Mouse (Mus musculus) adrenal gland, adult (tissue): ENCODE data around the gene Bcl2l12.

Experiments used
- DNase-seq, 2 experiments: peaks; one replicate each; pipeline ENCODE4 v3.0.0; 2022 to 2023; ENCODE audit warnings: low spot score in 1 of 2; ENCODE audit not compliant: inconsistent age in 2 of 2

Gene Bcl2l12

DNA sequence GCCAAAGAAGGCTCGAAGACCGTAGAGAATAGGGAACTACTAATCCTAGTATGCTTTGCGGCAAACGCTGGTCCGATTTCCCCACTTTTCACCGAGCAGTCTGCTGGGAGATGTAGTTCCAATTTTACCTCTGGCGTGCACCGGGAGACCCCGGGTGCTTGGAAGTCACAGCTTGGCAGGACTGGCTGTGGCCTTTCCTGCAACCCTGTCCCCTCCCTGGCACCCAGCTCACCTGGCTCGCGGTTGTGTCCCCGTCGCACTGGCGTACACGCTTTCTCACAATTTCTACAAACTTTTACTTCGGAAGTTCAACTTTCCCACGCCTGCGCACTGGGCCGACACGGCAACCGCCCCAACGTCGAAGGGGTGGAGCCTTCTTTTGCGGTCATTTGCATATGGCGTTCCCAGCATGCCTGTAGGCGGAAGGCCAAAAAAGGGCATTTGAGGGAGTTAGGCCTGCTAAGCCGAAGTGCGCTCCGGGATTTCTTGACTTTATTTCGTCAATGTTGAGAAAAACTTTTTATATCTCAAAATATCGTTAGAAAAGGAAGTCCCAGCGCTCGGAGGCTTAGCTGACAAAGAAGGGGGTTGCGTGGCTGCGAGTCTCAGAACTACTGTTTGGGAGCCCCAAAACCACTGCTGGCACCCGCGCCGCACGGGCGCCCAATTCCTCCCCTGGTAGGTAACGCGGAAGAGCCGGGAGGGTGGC lies 1.1 kb downstream of the Bcl2l12 start, which contains the start of gene Irf3:
Irf3 (plus strand) TSS at position 418 of the 709 bp plus-strand sequence.
- peak; percentile 97 to 99 for DNase-seq

DNA sequence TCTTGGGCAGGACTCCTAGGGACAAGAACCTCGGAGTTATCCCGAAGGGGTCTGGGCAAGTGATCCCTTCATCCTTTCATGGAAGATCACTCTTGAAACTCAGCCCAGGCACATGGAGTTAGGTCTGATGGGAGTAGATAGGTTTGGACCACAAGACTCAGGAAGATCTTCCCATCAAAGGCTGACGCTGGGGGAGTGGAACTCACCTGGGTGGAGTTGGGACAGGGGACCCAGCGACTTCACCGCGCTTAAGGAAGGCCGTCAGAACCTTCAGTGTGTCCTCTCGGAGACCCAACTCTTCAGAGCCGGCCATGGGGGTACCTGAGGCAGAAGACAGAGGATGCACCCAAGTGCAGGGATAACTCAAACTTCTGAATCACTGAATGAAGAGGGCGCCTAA lies 1.8 kb downstream of the Bcl2l12 start:
- DNase-seq = peak in 1 of 2 experiments; percentile 62

DNA sequence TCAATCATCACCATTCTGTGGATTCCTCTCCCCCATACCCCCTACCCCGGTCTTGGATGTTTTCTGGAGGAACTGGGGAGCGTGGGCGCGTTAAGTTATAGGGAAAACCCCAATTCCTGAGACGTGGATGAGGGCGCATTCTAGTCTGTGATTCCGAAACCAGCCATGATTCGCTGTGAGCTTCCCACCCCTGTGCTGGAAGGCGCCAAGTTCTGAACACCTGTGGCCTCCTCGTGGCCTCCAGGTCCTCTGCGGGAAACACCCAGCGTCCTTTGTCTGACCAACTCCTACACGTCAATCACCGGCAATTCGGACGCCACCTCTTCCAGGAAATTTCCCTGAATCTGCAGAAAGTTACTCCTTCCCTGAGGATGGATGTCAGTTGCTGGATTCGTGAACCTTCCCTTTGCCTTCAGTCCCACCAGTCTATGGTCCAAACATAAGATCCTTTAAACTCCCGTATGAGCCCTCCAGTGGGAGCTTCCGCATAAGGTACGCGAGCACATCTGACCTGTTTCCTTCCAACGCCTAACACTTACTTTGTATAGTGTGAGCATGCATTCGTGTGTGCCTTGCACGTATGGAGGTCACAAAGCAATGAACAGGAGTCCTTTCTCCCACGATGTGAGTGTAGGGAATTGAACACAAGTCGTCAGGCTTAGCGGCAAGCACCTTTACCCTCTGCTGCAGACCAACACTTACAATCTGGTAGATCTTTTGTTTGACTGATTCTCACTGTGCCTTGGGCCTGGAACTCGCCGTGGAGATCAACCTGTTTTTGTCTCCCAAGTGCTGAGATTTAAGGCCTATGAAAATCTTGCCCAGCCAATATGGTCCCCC lies 11.4 kb downstream of the Bcl2l12 start:
- DNase-seq = no peak

DNA sequence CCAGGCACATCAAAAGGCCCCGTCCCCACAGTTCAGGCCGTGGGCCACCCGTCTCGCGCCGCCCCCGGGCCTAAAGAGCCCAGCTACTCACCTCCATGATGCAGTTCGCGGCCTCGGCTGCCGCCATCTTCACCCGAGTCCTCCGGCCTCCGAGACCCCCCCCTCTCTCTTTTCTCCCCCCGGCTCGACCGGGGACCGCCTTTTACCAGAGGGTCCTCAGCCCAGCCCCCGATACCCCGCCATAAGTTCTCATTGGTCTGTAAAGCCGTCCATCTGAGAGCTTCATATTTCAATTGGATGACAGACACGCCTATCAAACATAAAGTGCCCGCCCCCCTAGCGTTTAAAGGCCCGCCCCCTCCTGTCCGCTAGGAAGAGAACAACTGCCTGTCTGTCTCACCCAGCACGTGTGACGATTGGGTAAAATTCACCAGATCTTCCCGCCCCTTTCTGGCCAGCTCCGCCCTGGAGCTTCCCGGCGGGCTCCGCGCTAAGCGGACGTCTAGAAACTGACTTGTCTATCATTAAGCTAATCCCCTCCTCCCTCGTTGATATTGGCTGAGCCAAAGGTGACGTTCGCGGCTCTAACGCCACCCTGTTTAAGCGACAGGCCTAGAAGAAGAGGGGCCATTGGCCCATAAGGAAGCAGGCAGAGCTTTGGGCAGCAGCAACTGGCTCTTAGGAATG lies 12.2 kb downstream of the Bcl2l12 start, which contains the start of gene Prmt1:
Prmt1 (minus strand) TSS at position 377 of the 687 bp plus-strand sequence.
- DNase-seq = peak; percentile 99 to 100

DNA sequence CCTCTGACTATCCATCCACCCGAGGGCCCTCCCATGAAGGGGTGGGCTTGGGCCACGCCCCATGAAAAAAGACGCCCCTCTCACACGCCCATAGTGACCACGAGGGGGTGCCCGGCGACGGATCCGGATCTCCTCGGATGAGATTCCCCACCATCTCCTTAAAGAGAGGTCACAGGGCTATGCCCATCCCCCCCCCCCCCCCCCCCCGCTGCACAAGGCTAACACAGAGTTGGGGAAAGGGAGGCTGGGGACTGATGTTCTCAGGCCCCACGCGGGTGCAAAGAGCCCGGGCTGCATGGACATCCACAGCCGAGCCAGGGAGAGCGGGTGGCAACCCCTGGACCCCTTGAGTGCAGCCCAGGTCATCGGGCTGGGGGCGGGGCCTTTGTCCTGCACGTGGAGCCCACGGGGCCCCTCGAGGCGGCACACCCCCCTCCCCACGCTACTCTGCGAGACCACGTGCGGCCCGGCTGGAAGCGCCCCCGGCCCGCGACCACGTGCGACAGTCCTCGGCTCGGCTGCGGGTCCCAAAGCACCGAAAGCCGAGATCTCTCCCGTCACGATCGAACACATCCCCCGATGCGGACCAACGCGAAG lies 12.8 kb downstream of the Bcl2l12 start:
- peak; percentile 85 to 90 for DNase-seq

DNA sequence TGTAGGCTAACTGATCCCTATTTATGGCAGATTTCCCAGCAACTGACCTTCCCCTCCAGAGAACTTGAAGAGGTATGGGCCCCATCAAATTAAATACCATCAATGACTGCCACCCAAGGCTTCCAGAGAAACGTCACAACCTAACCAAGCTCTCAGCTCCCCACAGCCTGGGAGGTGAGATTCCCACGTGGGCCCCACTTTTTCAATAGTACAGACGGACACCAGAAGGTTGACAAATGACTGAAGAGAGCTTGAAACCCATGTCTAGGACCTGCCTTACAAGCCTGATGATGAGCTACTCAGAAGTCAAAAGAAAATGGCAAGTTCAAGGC lies 13.7 kb downstream of the Bcl2l12 start:
- DNase-seq = peak in 1 of 2 experiments; percentile 67

DNA sequence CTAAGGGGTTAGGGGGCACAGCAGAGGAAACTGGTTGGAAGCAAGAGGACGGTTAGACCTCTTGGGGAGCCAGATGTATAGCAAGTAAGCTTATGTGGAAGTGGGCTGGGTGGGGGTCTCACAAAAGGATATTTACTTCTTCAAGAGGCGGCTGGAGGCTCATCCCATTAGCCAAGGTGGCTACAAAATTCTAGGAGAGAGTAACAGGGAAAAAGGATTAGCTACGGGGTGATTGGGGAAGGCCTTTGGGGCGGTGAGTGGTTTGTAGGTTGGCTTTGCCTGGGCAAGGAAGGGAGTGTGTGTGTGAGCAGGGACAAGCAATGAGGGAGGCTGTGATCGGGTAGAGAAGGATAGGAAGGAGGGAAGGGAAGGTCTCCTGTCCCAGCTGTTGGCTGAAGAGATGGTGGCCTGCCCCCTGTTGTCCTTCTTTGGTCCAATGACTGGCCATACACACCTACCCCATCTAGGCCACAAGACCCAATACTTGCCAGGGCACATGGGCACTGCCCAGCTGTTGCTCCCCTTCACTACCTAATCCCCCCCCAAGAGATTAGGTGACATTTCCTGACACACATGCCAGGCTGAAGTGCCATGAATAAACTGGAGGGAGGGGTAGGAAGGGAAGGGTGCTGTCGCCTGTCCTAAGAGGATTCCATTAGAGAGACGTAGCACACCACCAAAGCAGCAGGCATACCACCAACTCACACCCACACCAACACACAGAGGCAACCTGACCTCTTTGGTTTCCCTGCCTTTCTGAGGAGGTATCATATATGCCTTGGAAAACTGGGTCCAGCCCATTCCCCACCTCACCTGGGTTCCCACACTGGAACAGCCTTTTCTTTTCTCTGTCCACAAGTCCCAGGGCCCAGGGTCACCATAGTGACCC lies 14.3 kb downstream of the Bcl2l12 start:
- DNase-seq = no peak

DNA sequence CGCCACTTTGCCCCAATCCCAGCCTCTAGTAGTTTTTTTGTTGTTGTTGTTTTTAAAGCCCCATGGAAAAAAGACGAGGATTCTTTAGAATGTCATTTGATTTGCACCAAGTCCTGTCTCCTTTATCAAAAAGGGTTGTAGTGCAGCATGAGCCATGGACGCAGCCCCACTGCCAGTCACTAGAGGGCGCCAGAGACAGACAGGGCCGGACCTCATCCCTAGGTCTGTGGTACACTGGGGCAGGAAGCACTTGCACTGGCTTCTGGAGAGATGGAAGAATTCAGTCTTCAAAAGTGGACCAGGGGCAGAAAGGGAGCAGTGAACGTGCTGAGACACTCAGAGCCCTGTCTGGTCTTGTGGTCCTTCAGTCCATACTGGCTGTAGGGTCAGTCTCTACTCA lies 15.4 kb downstream of the Bcl2l12 start:
- DNase-seq = peak; percentile 87 to 97

DNA sequence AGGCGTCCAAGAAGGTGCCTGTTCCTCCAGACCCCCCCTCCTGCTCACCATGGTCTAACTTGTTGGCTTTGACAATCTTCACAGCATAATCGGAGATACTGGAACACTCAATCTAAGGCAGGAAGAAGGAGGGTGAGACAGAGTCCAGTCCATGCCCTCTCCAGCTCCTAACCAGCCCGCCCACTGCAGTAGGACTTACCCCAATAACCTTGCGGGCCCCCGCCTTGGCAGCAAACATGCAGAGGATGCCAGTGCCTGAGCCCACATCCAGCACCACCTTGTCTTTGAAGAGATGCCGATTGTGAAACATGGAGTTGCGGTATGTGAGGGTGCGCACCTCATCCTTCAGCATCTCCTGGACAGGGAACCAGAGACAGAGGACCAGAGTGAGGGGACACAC lies 17.0 kb downstream of the Bcl2l12 start:
- DNase-seq = no peak

DNA sequence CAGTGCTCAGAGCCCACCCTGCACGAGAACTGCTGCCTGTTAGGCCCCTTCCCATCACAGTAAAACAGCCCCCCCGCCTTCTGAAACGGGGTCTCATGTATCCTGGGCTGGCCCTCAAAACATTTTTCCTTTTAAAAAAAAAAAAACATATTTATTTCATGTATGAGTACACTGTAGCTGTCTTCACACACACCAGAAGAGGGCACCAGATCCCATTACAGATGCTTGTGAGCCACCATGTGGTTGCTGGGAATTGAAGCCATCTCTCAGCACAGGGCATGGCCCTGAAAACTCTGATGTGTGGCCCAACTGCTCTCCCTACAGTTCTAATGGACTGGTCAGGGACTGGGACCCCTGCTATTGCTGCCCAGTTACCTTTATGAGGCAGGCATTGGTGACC lies 20.2 kb downstream of the Bcl2l12 start:
- no peak for DNase-seq

DNA sequence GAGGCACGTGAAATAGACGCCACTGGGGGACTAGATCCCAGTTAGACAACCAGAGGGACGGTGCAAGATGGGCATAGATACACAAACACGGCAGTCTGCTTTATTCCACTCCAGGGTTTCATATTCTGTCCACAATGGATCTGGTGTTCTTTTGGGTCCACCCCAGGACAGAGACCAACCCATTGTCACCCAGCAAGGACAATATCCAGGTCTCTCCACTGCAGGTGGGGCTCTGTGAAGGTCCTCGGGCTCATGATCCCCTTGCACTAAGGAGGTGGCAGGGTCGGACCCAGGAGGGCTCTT lies 23.4 kb downstream of the Bcl2l12 start:
- peak in 1 of 2 experiments; percentile 56 for DNase-seq

DNA sequence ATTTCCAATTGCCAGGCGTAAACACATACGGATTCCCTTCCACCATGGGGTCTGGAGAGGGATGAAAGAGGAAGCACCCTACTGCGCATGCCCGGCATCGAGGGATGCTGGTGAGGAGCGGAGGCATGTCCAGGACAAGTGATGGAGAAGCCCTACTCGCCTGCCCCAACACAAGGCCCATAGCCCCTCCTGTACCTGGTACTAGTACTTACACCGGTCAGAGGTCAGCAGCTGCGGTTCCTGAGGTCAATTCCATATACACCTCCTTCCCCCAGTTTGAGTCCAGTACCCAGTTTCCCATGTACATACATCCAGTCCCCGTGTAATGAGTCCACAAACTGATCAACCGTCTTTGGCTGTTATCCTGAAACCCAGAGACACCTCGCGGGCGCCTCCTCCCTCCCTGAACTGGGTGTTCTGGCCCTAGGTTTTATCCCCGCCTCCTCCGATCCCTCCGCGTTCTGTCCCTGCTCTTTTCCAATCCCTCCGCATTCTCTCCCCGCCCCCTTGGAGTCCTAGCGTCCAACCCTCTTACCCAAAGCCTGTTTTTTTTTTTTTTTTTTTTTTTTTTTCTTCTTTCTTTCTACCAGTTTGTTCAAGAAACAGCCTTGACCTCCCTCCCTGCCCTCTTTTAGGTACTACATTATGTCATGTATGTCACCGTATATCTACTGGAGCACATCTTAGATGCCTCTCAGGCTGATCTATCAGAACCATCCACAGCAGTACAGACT lies 24.0 kb downstream of the Bcl2l12 start, which contains the start of gene Cpt1c:
Cpt1c (minus strand) TSS at position 469 of the 734 bp plus-strand sequence.
- DNase-seq = peak; percentile 87 to 93

DNA sequence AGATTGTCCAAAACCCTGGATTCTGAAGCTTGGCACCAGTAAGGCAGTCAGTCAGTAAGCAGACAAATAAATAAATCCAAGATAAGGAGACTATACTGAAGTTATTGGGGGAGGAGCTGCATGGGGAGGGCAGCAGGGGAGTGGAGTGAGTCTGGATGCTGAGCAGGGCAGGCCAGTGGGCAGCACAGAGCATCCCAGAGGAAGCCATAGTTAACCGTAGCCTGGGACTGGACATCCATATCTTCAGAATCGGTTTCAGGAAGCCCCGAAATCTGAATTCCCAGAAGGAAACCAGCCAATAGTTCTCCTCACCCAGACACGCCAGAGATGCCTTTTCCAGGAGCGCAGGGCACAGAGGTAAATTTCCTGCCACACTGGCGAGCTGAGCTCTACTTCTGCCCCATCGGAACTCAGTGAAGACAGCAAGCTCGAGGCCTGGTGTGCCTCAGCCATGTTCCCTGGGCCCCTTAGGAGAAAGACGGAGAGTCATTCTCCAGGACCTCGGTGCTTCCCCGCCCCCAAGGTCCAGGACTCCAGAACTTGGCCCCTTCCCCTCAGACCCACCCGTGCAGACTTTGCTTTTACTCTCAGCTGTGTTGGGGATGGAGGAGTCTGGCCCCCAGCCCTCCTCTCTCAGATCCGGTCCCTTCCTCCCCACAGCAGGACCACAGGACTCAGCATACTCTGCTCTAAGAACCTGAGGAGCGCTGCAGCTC lies 24.9 kb downstream of the Bcl2l12 start:
- peak in 1 of 2 experiments; percentile 54 for DNase-seq

DNA sequence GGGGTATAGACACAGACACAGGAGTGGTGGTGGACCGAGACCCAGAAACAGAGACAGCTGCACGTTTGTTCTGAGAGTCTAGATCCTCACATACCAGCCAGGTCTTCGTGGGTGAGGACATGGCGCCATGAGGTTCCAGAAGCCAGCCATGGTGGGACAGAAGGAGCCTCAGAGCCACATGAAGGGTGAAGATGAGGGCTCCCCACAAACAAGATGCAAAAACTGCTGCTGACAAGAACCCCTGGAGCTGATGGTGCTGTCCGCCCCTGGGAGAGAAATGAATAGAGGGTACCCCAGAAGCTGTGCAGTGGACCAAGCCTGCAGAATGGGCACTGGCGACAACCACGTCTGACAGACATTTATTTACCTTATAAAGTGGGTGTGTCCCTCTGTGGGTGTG lies 27.4 kb downstream of the Bcl2l12 start:
- no peak for DNase-seq

DNA sequence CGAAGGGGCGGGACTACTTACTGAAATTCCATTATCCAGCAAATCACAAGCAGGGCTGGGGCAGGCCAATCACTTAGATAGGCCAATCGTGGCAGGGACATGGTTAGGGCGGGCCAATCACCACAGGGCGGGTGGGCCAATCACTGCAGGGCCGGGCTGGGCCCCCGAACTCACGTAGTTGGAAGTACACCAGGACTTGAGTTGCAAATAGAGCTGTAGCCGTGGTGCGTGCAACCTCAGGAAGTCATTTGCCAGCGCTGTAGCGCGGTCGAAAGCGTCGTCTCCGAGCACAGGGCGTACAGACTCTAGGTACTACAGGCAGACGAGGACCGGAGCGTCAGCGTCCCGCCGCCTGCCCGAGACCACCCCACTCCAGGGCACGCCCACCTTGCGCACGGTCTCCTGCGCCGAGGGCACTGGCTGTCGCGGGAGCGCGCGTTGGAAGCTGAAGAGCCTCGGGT lies 28.3 kb downstream of the Bcl2l12 start:
- peak; percentile 90 to 96 for DNase-seq

DNA sequence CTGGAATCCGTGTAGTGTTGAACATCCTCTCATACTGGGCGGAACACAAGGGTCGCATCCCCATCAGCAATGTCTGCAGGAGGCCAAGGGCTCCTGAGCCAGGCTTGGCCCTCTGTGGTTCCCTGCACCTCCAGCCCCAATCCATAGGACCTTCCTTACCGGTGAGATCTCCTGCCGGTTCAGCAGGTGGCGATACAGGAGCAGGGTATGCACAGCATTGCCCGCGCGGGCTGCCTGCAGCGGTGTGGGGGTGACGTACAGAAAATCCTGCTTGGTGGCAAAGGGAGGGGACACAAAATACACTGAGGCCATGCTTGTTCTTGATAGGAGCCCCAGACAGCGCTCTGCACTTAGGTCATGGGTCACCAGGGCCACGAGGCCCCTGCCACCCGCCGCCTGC lies 31.9 kb downstream of the Bcl2l12 start:
- DNase-seq = no peak

DNA sequence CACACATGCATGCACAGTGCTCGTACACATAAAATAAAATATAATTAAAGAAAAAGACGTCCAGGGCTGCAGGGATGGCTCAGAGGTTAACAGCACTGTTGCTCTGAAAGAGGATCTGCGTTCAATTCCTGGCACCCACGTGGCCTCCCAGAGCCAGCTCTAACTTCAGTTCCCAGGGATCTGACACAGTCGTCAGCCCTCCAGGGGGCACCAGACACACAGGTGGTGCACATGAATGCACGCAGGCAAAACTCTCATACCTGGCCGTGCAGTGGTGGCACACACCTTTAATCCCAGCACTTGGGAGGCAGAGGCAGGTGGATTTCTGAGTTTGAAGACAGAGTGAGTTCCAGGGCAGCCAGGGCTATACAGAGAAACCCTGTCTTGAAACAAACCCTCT lies 32.5 kb downstream of the Bcl2l12 start:
- no peak for DNase-seq

DNA sequence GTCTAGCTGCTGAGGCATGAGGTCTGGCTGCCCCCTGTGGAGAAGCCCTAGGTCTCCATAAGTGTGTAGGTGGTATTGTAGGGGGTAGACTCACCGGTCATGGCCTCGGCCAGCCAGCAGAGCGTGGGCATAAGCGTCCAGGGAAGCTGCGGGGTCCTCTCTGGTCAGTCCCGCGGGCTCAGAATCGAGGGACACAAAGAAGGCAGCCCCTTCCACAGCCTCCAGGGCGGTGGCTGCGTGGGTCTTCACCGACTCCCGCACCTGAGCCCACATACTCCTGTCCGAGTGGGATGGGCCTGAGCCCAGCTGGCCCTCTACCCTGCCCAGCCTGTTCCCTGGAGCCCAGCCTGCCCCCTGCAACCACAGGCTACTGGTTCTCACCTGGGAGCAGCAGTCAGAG lies 33.5 kb downstream of the Bcl2l12 start:
- peak in 1 of 2 experiments; percentile 6 for DNase-seq

DNA sequence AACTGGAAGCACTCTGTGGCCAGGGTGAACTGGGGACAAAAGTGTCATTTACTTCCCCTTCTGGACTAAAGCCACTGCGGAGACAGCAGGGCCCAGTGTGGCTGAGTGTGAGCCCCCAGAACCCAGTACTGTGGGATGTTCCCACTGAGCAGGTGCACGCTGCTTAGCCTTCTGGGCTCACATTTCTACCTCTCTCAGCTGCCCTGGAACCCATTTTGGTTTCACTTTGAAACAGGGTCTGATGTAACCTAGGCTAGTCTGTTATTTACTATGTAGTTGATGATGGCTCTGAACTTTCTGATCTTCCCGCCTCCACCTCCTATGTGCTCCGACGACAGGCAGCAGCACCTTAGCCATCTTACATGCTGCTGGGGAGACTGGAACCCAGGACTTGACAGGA lies 35.7 kb downstream of the Bcl2l12 start:
- DNase-seq = no peak
